Mouse (Mus musculus) frontal cortex, postnatal 36 days (tissue): Measurements from ENCODE around the gene Ceacam19.

Source experiments
- DNase-seq, 2 experiments: peaks; one replicate each; pipeline ENCODE4 v3.0.0; 2022; ENCODE audit warnings: low spot score in 2 of 2

The Ceacam19 gene

GRCm38 (mm10) chr7:19880754-19881153, 7.0 kb downstream of the Ceacam19 start:
- DNase-seq: no peak

GRCm38 (mm10) chr7:19876781-19877425, 10.9 kb downstream of the Ceacam19 start:
- no peak for DNase-seq

DNA sequence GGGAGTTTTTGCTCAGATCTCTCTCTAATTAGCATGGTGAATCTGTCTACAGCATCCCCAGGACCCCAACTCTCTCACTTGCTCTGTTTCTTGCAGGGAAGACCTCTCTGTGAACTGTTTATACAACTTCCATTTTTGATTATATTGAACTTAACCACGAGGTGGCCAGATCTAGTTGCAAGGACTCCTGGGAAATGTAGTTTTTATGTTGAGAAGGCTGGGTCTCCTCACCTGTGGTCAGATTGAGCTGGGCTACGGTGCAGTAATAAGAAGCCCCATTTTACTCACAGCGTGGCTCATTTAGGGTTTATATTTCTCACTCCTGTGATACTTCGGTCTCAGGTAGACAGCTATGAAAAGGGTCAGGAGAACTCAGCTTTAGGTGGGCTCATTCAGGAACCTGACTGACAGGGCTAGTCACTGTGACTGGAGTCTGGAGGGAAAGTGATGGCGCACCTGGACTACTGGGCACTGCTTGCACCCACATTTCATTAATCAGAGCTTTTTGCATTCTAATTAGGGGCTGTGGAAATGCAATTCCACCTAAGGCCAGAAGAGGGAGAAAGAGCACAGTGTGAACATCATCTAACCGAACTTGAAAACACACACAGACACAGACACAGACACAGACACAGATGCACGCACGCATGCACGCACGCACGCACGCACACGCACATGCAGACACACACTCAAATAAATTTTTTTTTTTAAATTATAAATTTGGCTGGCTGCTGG, 11.7 kb downstream of the Ceacam19 start:
- DNase-seq: peak; percentile 37 to 68

DNA sequence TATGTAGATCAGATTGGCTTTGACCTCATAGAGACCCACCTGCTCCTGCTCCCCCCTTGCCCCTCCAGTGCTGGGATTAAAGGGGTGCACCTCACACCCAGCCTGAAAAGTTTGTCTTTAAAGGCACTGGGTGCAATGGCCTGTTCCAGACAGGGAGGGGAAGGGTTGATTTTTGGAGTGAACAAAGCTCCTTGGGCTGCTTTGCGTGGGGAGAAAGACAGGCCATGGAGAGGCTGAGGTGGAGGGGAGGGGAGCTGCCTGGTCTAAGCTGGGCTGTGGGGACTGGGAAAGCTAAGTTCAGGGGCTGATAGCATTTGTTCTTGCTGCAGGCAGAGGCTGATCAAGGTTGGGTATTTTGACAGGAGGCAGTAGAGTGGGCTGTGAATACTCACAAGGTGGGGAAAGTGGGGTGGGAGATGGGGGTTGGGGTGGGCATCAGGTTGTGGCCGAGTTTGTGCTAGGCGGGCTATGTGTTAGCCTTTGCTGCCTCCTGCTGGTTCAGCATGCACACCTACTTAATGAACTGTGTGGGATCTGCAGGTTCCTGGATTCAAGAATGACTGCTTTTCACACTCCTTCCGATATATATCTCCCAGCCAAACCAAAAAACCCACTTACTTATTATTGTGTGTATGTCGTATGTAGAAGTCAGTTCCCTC, 15.7 kb downstream of the Ceacam19 start:
- DNase-seq: no peak

DNA sequence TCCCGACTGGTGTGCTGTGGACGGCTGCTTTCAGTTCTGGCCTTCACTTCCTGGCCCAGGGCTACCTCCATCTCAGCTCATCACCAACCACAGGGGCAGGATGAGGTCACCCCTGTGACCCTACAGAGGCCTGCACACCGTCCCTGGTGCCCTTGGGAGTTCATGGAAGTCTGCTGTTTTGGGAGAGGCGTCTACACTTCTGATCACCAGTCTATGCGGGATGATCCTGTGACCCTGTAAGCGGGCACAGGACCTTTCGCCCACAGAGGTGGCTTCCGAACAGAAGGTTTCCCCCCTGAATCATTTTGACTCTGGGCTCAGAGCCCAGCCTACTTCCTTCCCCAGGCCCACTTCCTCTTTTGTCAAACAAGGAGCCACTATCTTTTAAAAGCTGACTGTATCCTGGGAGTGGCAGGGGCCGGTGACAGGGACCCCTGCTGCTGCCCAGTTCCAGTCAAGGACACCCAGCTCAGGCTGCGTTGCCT, 16.6 kb downstream of the Ceacam19 start:
- no peak for DNase-seq

DNA sequence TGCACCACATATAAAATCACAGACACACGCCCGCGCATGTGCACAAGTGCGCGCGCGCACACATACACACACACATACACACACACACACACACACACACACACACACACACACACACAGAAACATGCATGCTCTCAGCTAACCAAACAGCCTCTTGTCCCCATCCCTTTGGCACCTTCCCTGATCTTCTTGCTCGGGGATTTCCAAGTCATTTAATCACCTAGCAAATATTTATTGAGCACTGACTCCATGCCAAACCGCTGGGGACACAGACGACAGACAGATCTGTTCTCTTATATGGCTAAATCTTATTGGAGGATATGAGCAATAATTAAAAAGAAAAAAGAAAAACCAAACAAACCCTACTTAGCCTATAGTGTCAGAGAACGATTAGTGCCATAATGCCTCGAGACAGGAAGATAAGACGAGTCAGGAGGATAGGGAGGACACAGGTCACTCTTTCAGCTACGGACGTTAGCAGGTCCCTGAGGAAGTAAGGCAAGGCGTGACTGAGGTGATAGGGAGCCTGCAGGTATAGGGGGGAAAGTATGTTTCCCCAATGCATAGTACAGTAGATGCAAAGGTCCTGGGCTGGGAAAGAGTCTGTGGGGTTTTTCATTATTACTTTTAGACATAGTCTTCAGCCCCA, 19.9 kb downstream of the Ceacam19 start:
- DNase-seq: no peak

- DNase-seq: no peak
Observed at GRCm38 (mm10) chr7:19866490-19866889, 21.3 kb downstream of the Ceacam19 start.

DNA sequence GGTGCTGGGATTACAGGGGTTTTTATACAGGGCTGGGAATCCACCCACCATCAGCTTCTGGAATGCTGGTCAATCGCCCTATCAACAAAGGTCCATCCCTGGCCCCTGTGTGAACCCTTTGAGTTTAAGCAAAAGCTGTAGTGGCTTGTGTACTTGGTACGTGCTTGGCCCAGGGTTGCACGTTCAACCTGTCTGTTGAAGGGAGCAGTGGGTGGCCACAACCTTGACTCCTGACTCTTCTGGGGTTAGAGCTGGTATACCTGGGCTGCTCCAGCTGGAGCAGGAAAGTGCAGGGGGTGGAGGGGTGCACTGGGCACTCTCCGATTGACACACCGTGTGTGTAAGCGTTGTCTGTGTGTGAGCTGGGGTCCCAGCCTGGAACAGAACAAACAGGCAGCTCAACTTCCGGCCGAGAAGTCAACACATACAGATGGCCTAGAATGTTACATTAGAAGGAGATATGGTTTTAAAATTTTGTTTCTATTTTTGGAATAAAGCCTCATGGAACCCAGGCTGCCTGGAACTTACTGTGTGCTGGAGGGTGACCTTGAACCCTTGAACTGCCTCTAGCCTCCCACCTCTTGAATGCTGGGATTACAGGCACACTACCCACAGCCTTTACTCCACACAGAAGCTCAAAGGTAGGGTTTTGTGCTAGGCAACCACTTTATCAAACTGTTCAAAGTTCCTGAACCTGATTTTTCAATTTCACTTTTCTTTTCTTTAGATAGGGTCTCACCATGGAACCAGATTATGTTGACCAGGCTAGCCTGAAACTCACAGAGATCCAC, 22.3 kb downstream of the Ceacam19 start:
- no peak for DNase-seq

DNA sequence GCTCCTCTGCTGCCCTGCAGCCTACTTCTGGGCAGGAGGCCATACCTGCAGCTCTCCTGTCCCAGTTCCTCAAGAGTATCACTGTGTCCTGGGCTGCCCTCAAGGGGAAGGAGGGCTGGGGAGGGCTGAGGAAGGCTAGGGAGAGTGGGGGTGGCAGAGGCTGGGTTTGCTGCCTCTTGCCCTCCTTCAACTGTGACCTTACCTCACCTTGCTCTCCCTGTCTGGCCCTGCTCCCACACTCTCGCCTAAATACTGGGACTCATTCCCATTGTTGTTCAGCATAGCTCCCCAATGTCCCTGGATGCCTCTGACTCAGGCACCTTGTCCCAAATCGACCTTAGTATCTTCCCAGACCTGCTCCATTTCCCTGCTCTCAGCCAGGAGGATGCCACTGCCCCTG, 23.5 kb downstream of the Ceacam19 start:
- no peak for DNase-seq

- no peak for DNase-seq
Observed at GRCm38 (mm10) chr7:19861199-19861598, 26.6 kb downstream of the Ceacam19 start, which contains the start of gene Ceacam16. Gene Ceacam16 (minus strand): TSS chr7:19861299.

DNA sequence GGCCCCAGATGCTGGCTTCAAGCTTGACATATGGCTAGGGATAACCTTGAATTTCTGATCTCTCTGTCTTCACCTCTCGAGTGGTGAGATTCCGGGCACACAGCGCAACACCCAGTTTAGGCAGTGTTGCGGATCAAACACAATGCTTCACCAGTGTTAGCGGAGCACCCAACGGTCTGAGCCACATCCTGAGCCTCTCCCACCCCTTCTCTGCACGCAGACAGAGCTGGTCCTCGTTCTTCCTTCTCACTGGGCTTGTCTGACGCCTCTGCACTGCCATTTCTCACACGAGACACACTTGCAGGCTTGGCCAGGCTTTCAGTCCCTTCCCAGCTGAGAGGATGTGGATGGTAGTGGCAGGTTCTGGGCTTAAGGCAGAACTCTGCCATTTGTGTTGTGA, 28.0 kb downstream of the Ceacam19 start:
- no peak for DNase-seq

DNA sequence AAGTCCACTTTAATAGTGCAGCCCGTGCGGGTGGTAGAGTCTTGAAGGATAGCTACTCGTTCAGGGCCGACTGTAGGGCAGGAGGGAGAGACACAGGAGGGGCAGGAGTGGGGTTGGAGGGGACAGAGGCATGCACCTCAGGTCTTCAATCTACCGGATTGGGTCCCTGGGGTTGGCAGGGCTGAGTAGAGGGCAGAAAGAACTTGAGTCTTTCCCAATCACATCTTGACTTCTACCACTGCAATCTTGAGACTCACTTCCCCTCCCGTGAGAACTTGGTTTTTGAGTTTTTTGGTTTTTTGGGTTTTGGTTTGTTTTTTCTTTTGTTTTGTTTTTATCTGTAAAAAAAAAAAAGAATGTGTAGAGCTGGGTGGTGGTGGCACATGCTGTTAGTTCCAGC, 31.5 kb downstream of the Ceacam19 start:
- no peak for DNase-seq

- DNase-seq: no peak
Observed at GRCm38 (mm10) chr7:19855663-19856062, 32.1 kb downstream of the Ceacam19 start.

DNA sequence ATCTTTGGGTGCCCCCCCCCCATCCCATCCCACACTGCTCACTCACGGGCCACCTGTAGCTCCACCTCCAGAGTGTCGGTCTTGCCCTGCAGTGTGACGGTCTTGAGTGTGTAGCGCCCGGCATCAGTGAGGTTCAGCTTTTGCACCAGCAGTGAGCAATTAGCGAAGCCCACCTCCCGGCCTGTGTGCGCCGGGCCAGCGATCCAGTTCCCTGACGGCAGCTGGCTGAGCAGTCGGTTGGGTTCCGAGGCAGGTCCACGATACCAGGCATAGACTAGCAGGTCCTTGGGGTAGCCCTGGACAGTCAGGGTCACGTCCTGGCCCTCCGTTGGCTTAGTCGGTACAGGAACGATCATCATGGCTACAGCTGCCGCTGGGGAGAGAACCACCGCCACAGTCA, 34.2 kb downstream of the Ceacam19 start:
- no peak for DNase-seq

- peak; percentile 16 to 30 for DNase-seq
Observed at GRCm38 (mm10) chr7:19851858-19852570, 35.8 kb downstream of the Ceacam19 start, which contains the start of gene Gm19345. Gene Gm19345 (plus strand): TSS chr7:19852003.

GRCm38 (mm10) chr7:19844521-19845171, 43.1 kb downstream of the Ceacam19 start:
- no peak for DNase-seq

DNA sequence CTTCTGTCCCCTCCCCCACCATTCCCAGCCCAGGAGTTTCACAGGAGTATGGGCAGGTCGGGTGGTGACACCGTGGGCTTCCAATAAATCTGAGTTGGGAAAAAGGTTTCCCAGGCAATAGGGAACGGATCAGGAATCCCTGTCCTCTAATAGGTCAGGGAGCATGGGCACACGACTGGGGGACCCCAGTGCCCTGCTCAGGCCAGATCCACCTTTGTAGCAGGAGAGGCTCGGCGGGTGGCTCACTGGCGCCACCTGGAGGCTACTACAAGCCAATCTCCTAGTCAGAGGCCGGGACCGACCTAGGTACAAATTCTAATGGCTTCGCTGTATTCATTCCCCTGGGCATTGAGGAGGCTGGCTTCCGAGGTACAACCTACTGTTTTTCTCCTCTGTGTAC, 44.2 kb downstream of the Ceacam19 start:
- peak; percentile 39 to 55 for DNase-seq

DNA sequence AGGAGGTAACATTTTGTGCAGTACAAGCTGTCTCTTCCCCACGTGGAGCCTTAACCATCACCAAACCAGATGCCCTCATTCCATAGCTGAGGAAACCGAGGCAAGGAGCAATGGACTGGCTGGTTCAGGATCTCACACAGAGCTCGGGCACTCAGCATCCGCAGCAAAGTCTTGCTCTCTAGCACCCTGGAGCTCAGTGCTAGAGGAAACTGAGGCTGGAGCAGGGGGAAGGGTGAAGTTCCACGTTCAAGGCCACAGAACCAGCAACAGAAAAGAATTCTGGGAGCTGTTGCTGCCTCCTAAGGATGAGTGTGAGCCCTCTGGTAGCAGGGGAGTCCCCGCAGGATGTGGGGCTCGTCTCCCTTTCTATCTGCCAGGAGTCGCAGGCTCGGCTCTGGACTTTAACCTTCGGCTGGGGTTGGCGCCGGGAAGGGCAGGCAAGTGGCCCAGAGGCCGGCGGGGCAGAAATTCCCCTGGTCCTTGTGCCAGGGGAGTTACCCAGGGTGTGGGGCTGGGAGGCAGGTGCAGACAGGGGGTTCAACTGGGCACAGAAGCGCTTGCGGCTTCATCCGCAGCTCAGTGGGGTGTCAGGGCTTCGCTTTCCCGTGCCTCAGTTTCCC, 44.8 kb downstream of the Ceacam19 start:
- DNase-seq: no peak

DNA sequence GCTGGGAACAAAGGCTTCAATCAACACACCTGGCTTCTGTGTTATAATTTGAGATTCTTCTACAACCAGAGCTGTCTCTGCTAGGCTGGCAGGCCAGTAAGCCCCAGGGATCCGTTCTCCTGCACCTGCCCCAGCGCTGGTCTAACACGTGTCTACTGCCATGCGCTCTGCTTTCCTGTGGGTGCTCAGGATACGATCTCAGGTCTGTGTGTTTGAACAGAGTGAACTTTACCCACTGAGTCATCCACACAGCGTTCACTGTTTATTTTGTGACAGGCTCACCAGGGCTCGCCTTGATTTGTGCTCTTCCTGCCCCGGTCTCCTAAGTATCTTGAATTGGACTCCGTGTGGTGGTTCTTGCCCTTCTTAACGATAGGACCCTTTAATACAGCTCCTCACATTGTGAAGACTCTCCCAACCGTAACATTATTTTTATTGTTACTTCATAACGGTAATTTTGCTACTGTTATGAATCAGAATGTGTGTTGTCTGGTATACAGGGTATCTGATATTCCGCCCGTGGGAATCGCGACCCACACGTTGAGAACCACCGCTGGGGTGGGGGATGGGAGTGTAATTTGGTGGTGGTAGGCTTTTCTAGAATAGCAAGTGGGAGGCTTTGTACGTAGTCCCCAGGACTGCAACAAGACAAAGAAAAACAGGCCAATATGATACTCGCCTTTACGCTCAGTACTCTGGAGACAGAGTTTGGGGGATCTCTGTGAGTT, 45.9 kb downstream of the Ceacam19 start:
- DNase-seq: no peak
